Mouse (Mus musculus): ENCODE data around the gene Rbm19. TPM values are rescaled to one million over a fixed set of nuclear protein-coding genes. Genes with fewer than 3 reads are reported as not detected.
"Not testable (repeated sequence)": the region's sequence is repeated elsewhere in the genome, so short reads cannot be mapped to it uniquely, and the experiment has no call there.

The Rbm19 gene
- polyA plus RNA-seq, 1 experiment from 2014 or later = 21.3 TPM

- Histone ChIP-seq H3K4me1 (peaks cover 15% of the 10 kb centered on the region; the same call in 1 of the 2 replicates), H3K27me3 (no peaks in the 10 kb centered on the region), H3K27ac (no peak overlapping the region), H3K4me3 (no peak overlapping the region), H3K36me3 (no peaks in the 10 kb centered on the region), H3K9ac (no peak overlapping the region), H3K9me3 (no peaks in the 10 kb centered on the region), H3K4me2 (no peak overlapping the region)
- no peak for ATAC-seq (ENCODE audit: borderline replicate concordance, extremely low read depth, low FRiP score, low TSS enrichment)
- 25% methylated on average over 12 of the region's 12 CpGs for WGBS
These were observed 9.7 kb upstream of the Rbm19 start for GRCm38 (mm10) chr5:120106424-120107073.

GRCm38 (mm10) chr5:120114361-120114760 lies 1.9 kb upstream of the Rbm19 start:
- no peaks in the 10 kb centered on the region for H3K9me3 ChIP-seq
- no peak for ATAC-seq (ENCODE audit: borderline replicate concordance, extremely low read depth, low FRiP score, low TSS enrichment)
- 83% methylated on average over 12 of the region's 12 CpGs for WGBS

GRCm38 (mm10) chr5:120117161-120117560 lies 896 bp downstream of the Rbm19 start:
- H3K27me3 ChIP-seq; H3K9ac ChIP-seq; H3K27ac ChIP-seq; H3K9me3 ChIP-seq; H3K4me1 ChIP-seq; ATAC-seq (ENCODE audit: borderline replicate concordance, extremely low read depth, low FRiP score, low TSS enrichment): not testable (repeated sequence)
- WGBS = 50% methylated on average over 3 of the region's 3 CpGs
- peaks cover 30% of the 10 kb centered on the region for H3K36me3 ChIP-seq
- H3K4me2 ChIP-seq = peak overlapping the region; percentile 77
- peak overlapping the region; percentile 77 for H3K4me3 ChIP-seq

More at GRCm38 (mm10) chr5:120114361-120114760, 1.9 kb upstream of the Rbm19 start:
- Histone ChIP-seq H3K36me3 (peaks cover 3% of the 10 kb centered on the region), H3K4me2 (no peak overlapping the region), H3K27me3 (no peaks in the 10 kb centered on the region), H3K27ac (no peak overlapping the region), H3K4me3 (no peak overlapping the region), H3K4me1 (0 out of 2 replicates have a peak, but pooled peaks cover 6% of the 10 kb centered on the region), H3K9ac (no peak overlapping the region)

GRCm38 (mm10) chr5:120124881-120125690 lies 8.8 kb downstream of the Rbm19 start:
- Histone ChIP-seq H3K27me3 (no peaks in the 10 kb centered on the region), H3K27ac (no peak overlapping the region), H3K4me2 (no peak overlapping the region), H3K36me3 (peaks cover 76% of the 10 kb centered on the region), H3K9me3 (no peaks in the 10 kb centered on the region), H3K4me3 (no peak overlapping the region), H3K9ac (no peak overlapping the region), H3K4me1 (no peaks in the 10 kb centered on the region)
- 86% methylated on average over 16 of the region's 16 CpGs for WGBS
- no peak for ATAC-seq (ENCODE audit: borderline replicate concordance, extremely low read depth, low FRiP score, low TSS enrichment)

- Histone ChIP-seq H3K9me3 (no peaks in the 10 kb centered on the region), H3K4me1 (no peaks in the 10 kb centered on the region), H3K9ac (no peak overlapping the region), H3K36me3 (peaks cover 61% of the 10 kb centered on the region), H3K27ac (no peak overlapping the region), H3K27me3 (no peaks in the 10 kb centered on the region), H3K4me2 (no peak overlapping the region), H3K4me3 (no peak overlapping the region)
- 53% methylated on average over 10 of the region's 10 CpGs for WGBS
- ATAC-seq (ENCODE audit: borderline replicate concordance, extremely low read depth, low FRiP score, low TSS enrichment) = no peak
These were observed 11.4 kb downstream of the Rbm19 start for GRCm38 (mm10) chr5:120127641-120128040.

GRCm38 (mm10) chr5:120128511-120128910 lies 12.2 kb downstream of the Rbm19 start:
- H3K27ac ChIP-seq = no peak overlapping the region
- WGBS = 81% methylated on average over 5 of the region's 5 CpGs
- H3K4me3 ChIP-seq = no peak overlapping the region
- peaks cover 55% of the 10 kb centered on the region; the same call in 1 of the 2 replicates for H3K36me3 ChIP-seq
- no peaks in the 10 kb centered on the region for H3K4me1 ChIP-seq
- H3K9me3 ChIP-seq = no peaks in the 10 kb centered on the region
- no peak for ATAC-seq (ENCODE audit: borderline replicate concordance, extremely low read depth, low FRiP score, low TSS enrichment)
- H3K9ac ChIP-seq = no peak overlapping the region
- H3K27me3 ChIP-seq = no peaks in the 10 kb centered on the region
- no peak overlapping the region for H3K4me2 ChIP-seq

- Histone ChIP-seq H3K27me3 (no peaks in the 10 kb centered on the region), H3K4me1 (no peaks in the 10 kb centered on the region), H3K4me2 (no peak overlapping the region), H3K9me3 (no peaks in the 10 kb centered on the region), H3K27ac (no peak overlapping the region), H3K9ac (no peak overlapping the region), H3K4me3 (no peak overlapping the region), H3K36me3 (peaks cover 49% of the 10 kb centered on the region; the same call in 1 of the 2 replicates)
- ATAC-seq (ENCODE audit: borderline replicate concordance, extremely low read depth, low FRiP score, low TSS enrichment) = no peak
- WGBS = 89% methylated on average over 7 of the region's 7 CpGs
These were observed 12.8 kb downstream of the Rbm19 start for GRCm38 (mm10) chr5:120129070-120129469.

GRCm38 (mm10) chr5:120129761-120130160 lies 13.5 kb downstream of the Rbm19 start:
- Histone ChIP-seq H3K4me2 (no peak overlapping the region), H3K36me3 (peaks cover 44% of the 10 kb centered on the region; the same call in 1 of the 2 replicates), H3K4me1 (no peaks in the 10 kb centered on the region), H3K27ac (no peak overlapping the region), H3K27me3 (no peaks in the 10 kb centered on the region), H3K9ac (no peak overlapping the region), H3K4me3 (no peak overlapping the region), H3K9me3 (no peaks in the 10 kb centered on the region)
- WGBS = 91% methylated on average over 7 of the region's 7 CpGs
- ATAC-seq (ENCODE audit: borderline replicate concordance, extremely low read depth, low FRiP score, low TSS enrichment) = no peak

- 92% methylated on average over 2 of the region's 2 CpGs for WGBS
- no peak for ATAC-seq (ENCODE audit: borderline replicate concordance, extremely low read depth, low FRiP score, low TSS enrichment)
- H3K36me3 ChIP-seq = peaks cover 42% of the 10 kb centered on the region; the same call in 1 of the 2 replicates
- no peak overlapping the region for H3K9ac ChIP-seq
- H3K4me3 ChIP-seq = no peak overlapping the region
- no peaks in the 10 kb centered on the region for H3K27me3 ChIP-seq
- no peaks in the 10 kb centered on the region for H3K4me1 ChIP-seq
- no peak overlapping the region for H3K27ac ChIP-seq
- H3K4me2 ChIP-seq = no peak overlapping the region
- H3K9me3 ChIP-seq = no peaks in the 10 kb centered on the region
These were observed 13.9 kb downstream of the Rbm19 start for GRCm38 (mm10) chr5:120130163-120130562.

- peaks cover 33% of the 10 kb centered on the region; the same call in 1 of the 2 replicates for H3K36me3 ChIP-seq
- H3K4me1 ChIP-seq = no peaks in the 10 kb centered on the region
- no peak overlapping the region for H3K27ac ChIP-seq
- H3K27me3 ChIP-seq = no peaks in the 10 kb centered on the region
- no peak overlapping the region for H3K9ac ChIP-seq
- no peak overlapping the region for H3K4me3 ChIP-seq
- H3K4me2 ChIP-seq = no peak overlapping the region
- 60% methylated on average over 5 of the region's 5 CpGs for WGBS
- H3K9me3 ChIP-seq = no peaks in the 10 kb centered on the region
- no peak for ATAC-seq (ENCODE audit: borderline replicate concordance, extremely low read depth, low FRiP score, low TSS enrichment)
These were observed 15.3 kb downstream of the Rbm19 start for GRCm38 (mm10) chr5:120131600-120131999.

GRCm38 (mm10) chr5:120134000-120134399 lies 17.7 kb downstream of the Rbm19 start:
- no peak for ATAC-seq (ENCODE audit: borderline replicate concordance, extremely low read depth, low FRiP score, low TSS enrichment)
- no peaks in the 10 kb centered on the region for H3K4me1 ChIP-seq
- no peak overlapping the region for H3K4me2 ChIP-seq
- H3K36me3 ChIP-seq = peaks cover 18% of the 10 kb centered on the region; the same call in 1 of the 2 replicates
- no peaks in the 10 kb centered on the region for H3K9me3 ChIP-seq
- H3K9ac ChIP-seq = no peak overlapping the region
- no peak overlapping the region for H3K27ac ChIP-seq
- 36% methylated on average over 6 of the region's 6 CpGs for WGBS
- H3K27me3 ChIP-seq = no peaks in the 10 kb centered on the region
- no peak overlapping the region for H3K4me3 ChIP-seq

- no peaks in the 10 kb centered on the region for H3K4me1 ChIP-seq
- H3K9me3 ChIP-seq = no peaks in the 10 kb centered on the region
- no peak overlapping the region for H3K4me3 ChIP-seq
- H3K27me3 ChIP-seq = no peaks in the 10 kb centered on the region
- WGBS = 89% methylated on average over 14 of the region's 14 CpGs
- H3K4me2 ChIP-seq = no peak overlapping the region
- H3K27ac ChIP-seq = no peak overlapping the region
- H3K36me3 ChIP-seq = peaks cover 11% of the 10 kb centered on the region; the same call in 1 of the 2 replicates
- ATAC-seq (ENCODE audit: borderline replicate concordance, extremely low read depth, low FRiP score, low TSS enrichment) = no peak
- H3K9ac ChIP-seq = no peak overlapping the region
These were observed 19.1 kb downstream of the Rbm19 start for GRCm38 (mm10) chr5:120135337-120135736.
